Comparison of ENCODE assay signal across 15 mouse cellular contexts in genomic region chr19:10842914-10843313, GRCm38 (mm10). TPM values are rescaled to one million over a fixed set of nuclear protein-coding genes. Genes with fewer than 3 reads are reported as not detected.
DNase-seq lines count a peak whose midpoint lies in the region; ATAC-seq and TF ChIP-seq lines count a peak whose summit lies in the region.
"Had no signal": no experiment of that assay in that cellular context is flagged by ENCODE, and none has a peak within 500 bp of the region (broad histone marks: within the 10 kb centered on the region; RNA-seq: fewer than 3 reads in every experiment).

No protein-coding gene starts in this region.

- H3K27ac ChIP-seq in heart, embryonic 13.5 days (replicated peaks): no peak overlapping the region
- no peak overlapping the region for H3K27ac ChIP-seq in thymus, adult 2 months (ENCODE audit: control insufficient read depth, insufficient read depth, low read length)
- no peak overlapping the region for H3K27ac ChIP-seq in liver, embryonic 11.5 days (ENCODE audit: low read depth, low read length)
- H3K27ac ChIP-seq: forebrain, embryonic 10.5 days; liver, embryonic 14.5 days had no signal

- ATAC-seq in heart, embryonic 13.5 days (ENCODE audit: extremely low read depth, insufficient number of reproducible peaks, low FRiP score, low TSS enrichment): no peak
- no peak for ATAC-seq in liver, embryonic 11.5 days (replicated peaks; ENCODE audit: low FRiP score)
- ATAC-seq: midbrain, embryonic 16.5 days had no signal

- peaks cover 16% of the 10 kb centered on the region for H3K4me1 ChIP-seq in heart, embryonic 13.5 days
- H3K4me1 ChIP-seq in thymus, adult 2 months (replicated peaks; ENCODE audit: control insufficient read depth, insufficient read depth, low read length): peaks cover 22% of the 10 kb centered on the region
- H3K4me1 ChIP-seq in liver, embryonic 11.5 days (replicated peaks; ENCODE audit: control insufficient read depth, insufficient read depth, low read length): peaks cover 5% of the 10 kb centered on the region; the same call in 1 of the 2 replicates

- no peak for DNase-seq in heart, adult 8-10 months (ENCODE audit: low spot score)
- no peak for DNase-seq in thymus, adult 2 months
- no peak for DNase-seq in thymus, postnatal 10 days (ENCODE audit: low spot score in 2 of 2)
- no peak for DNase-seq in liver, embryonic 11.5 days (ENCODE audit: low spot score)
- no peak for DNase-seq in adrenal gland, adult (ENCODE audit: inconsistent age in 2 of 2, low spot score in 1 of 2)
- DNase-seq in left cerebral cortex, adult 8-10 months (ENCODE audit: low spot score in 2 of 2): no peak
- no peak for DNase-seq in right cerebral cortex, postnatal 25 days
- DNase-seq: cerebellum, adult 8-10 months; gastrocnemius, postnatal 36 days; thymus, adult 18-20 months had no signal

- H3K36me3 ChIP-seq in heart, embryonic 13.5 days: no peaks in the 10 kb centered on the region
- H3K36me3 ChIP-seq in thymus, adult 2 months (ENCODE audit: control insufficient read depth, insufficient read depth, low read length): no peaks in the 10 kb centered on the region
- H3K36me3 ChIP-seq in liver, embryonic 11.5 days (ENCODE audit: control insufficient read depth, insufficient read depth, low read length): no peaks in the 10 kb centered on the region
- H3K36me3 ChIP-seq: forebrain, embryonic 10.5 days had no signal

- no peak for TF ChIP-seq POLR2A in thymus, adult 2 months (IDR thresholded peaks at IDR 0.05; ENCODE audit: control insufficient read depth, extremely low read depth, insufficient read depth, low read length, poor library complexity)

- no peak for TF ChIP-seq CTCF in thymus, adult 2 months (IDR thresholded peaks at IDR 0.05; ENCODE audit: borderline replicate concordance, control insufficient read depth, extremely low read depth, insufficient read depth, low read length, poor library complexity)

- H3K27me3 ChIP-seq in heart, embryonic 13.5 days (replicated peaks): peaks cover 11% of the 10 kb centered on the region; the same call in 1 of the 2 replicates
- no peaks in the 10 kb centered on the region for H3K27me3 ChIP-seq in thymus, adult 2 months (ENCODE audit: control insufficient read depth, insufficient read depth, low read length)
- peaks cover 13% of the 10 kb centered on the region for H3K27me3 ChIP-seq in liver, embryonic 11.5 days (replicated peaks; ENCODE audit: control insufficient read depth, insufficient read depth, low read length)

- no peak overlapping the region for H3K9ac ChIP-seq in heart, embryonic 13.5 days
- no peak overlapping the region for H3K9ac ChIP-seq in liver, embryonic 11.5 days (ENCODE audit: low read depth, low read length)
- H3K9ac ChIP-seq: liver, embryonic 14.5 days had no signal

- H3K4me3 ChIP-seq in heart, embryonic 13.5 days: peak overlapping the region; percentile 22; the same call in 1 of the 2 replicates
- H3K4me3 ChIP-seq in thymus, adult 2 months (ENCODE audit: control insufficient read depth, insufficient read depth, low read length): peak overlapping the region; percentile 22
- H3K4me3 ChIP-seq in liver, embryonic 11.5 days (ENCODE audit: low read depth, low read length): no peak overlapping the region
- H3K4me3 ChIP-seq: forebrain, embryonic 10.5 days had no signal

- no peaks in the 10 kb centered on the region for H3K9me3 ChIP-seq in heart, embryonic 13.5 days
- no peaks in the 10 kb centered on the region for H3K9me3 ChIP-seq in liver, embryonic 11.5 days (ENCODE audit: control insufficient read depth, low read length)
- H3K9me3 ChIP-seq: forebrain, embryonic 10.5 days had no signal

- WGBS in heart, embryonic 13.5 days: 38% methylated on average over 24 of the region's 24 CpGs
- WGBS in thymus, adult 2 months: 46% methylated on average over 24 of the region's 24 CpGs
- 32% methylated on average over 24 of the region's 24 CpGs for WGBS in liver, embryonic 11.5 days

- H3K4me2 ChIP-seq in heart, embryonic 13.5 days: peak overlapping the region; percentile 40
- H3K4me2 ChIP-seq in liver, embryonic 11.5 days: peak overlapping the region; percentile 20; the same call in 1 of the 2 replicates

RNA-seq across cellular contexts. Expression of gene Slc15a3, which starts 3.4 kb away (rescaled TPM):
- polyA plus RNA-seq in heart, embryonic 13.5 days (2015; fragmentation: Nextera tagmentation; extraction: Ambion mirVana): 0.29 and 0.39 TPM in 2 replicates
- total RNA-seq in heart, adult 8-10 months (2022): 1 to 10 TPM; 1.7 to 2.7 (median 2.1) TPM
- polyA plus RNA-seq in thymus, adult 2 months (2012; rRNA removed): 26.1 and 29.7 TPM in 2 replicates
- 1.1 and 1.2 TPM in 2 replicates for polyA plus RNA-seq in liver, embryonic 11.5 days (2014; fragmentation: Nextera tagmentation; extraction: Ambion mirVana)
- total RNA-seq in left cerebral cortex, adult 8-10 months (2022): 10 to 100 TPM in 1 of 4 experiments, 1 to 10 TPM in 3; 1.2 to 11.7 (median 3.9) TPM
- total RNA-seq: MEL had no signal

RNA-seq across cellular contexts. Expression of gene Cd6, which starts 13.1 kb away (rescaled TPM):
- 0.09 and 0.14 TPM in 2 replicates for polyA plus RNA-seq in heart, embryonic 13.5 days (2015; fragmentation: Nextera tagmentation; extraction: Ambion mirVana)
- total RNA-seq in heart, adult 8-10 months (2022): under 1 TPM in 1 of 4 experiments, not detected in 3; 0.37 TPM
- polyA plus RNA-seq in thymus, adult 2 months (2012; rRNA removed): 317 and 321 TPM in 2 replicates
- not detected in 2 replicates for polyA plus RNA-seq in liver, embryonic 11.5 days (2014; fragmentation: Nextera tagmentation; extraction: Ambion mirVana)
- total RNA-seq in left cerebral cortex, adult 8-10 months (2022): 1 to 10 TPM; 1.5 to 4.1 (median 2.2) TPM
- total RNA-seq: MEL had no signal
- polyA plus RNA-seq: forebrain, embryonic 10.5 days; liver, embryonic 14.5 days; midbrain, embryonic 16.5 days had no signal

RNA-seq across cellular contexts. Expression of gene Tmem132a, which starts 26.8 kb away (rescaled TPM):
- polyA plus RNA-seq in heart, embryonic 13.5 days (2015; fragmentation: Nextera tagmentation; extraction: Ambion mirVana): 51.4 and 52.4 TPM in 2 replicates
- 10 to 100 TPM in 3 of 4 experiments, 1 to 10 TPM in 1; 9.2 to 11.3 (median 10.9) TPM for total RNA-seq in heart, adult 8-10 months (2022)
- 10.4 and 11.0 TPM in 2 replicates for polyA plus RNA-seq in thymus, adult 2 months (2012; rRNA removed)
- 27.2 and 27.7 TPM in 2 replicates for polyA plus RNA-seq in liver, embryonic 11.5 days (2014; fragmentation: Nextera tagmentation; extraction: Ambion mirVana)
- total RNA-seq in left cerebral cortex, adult 8-10 months (2022): 100 to 1,000 TPM; 218 to 239 (median 228) TPM
- total RNA-seq: MEL had no signal

RNA-seq across cellular contexts. Expression of gene Tmem109, which starts 38.9 kb away (rescaled TPM):
- 84.7 and 87.1 TPM in 2 replicates for polyA plus RNA-seq in heart, embryonic 13.5 days (2015; fragmentation: Nextera tagmentation; extraction: Ambion mirVana)
- 100 to 1,000 TPM; 103 to 117 (median 104) TPM for total RNA-seq in heart, adult 8-10 months (2022)
- 64.9 and 71.8 TPM in 2 replicates for polyA plus RNA-seq in thymus, adult 2 months (2012; rRNA removed)
- 42.7 and 45.4 TPM in 2 replicates for polyA plus RNA-seq in liver, embryonic 11.5 days (2014; fragmentation: Nextera tagmentation; extraction: Ambion mirVana)
- 10 to 100 TPM; 45.0 to 48.1 (median 45.5) TPM for total RNA-seq in left cerebral cortex, adult 8-10 months (2022)

RNA-seq across cellular contexts. Expression of gene Prpf19, which starts 52.1 kb away (rescaled TPM):
- polyA plus RNA-seq in heart, embryonic 13.5 days (2015; fragmentation: Nextera tagmentation; extraction: Ambion mirVana): 30.3 TPM in 2 replicates
- total RNA-seq in heart, adult 8-10 months (2022): 100 to 1,000 TPM; 259 to 280 (median 264) TPM
- 349 and 357 TPM in 2 replicates for polyA plus RNA-seq in thymus, adult 2 months (2012; rRNA removed)
- polyA plus RNA-seq in liver, embryonic 11.5 days (2014; fragmentation: Nextera tagmentation; extraction: Ambion mirVana): 45.7 and 46.8 TPM in 2 replicates
- total RNA-seq in left cerebral cortex, adult 8-10 months (2022): 100 to 1,000 TPM; 196 to 220 (median 207) TPM

Comparison
In these comparisons a context has a peak if more than half of its experiments do, and no peak if none do; other contexts are left out.
1. RNA of gene Slc15a3, which starts 3.4 kb away (polyA plus RNA-seq): 26.1 to 29.7 TPM in thymus, adult 2 months; 1.1 to 1.2 TPM in liver, embryonic 11.5 days and 0.29 to 0.39 TPM in heart, embryonic 13.5 days; every median in the first group is over 10 times any median in the second.
2. RNA of gene Cd6, which starts 13.1 kb away (polyA plus RNA-seq): 317 to 321 TPM in thymus, adult 2 months; 0.09 to 0.14 TPM in heart, embryonic 13.5 days and not detected in liver, embryonic 11.5 days; every median in the first group is over 100 times any median in the second.